In genomic region chr17:36157782-36158181, GRCm38 (mm10) we compare ENCODE assay signal across 9 mouse cellular contexts. TPM values are rescaled to one million over a fixed set of nuclear protein-coding genes. Genes with fewer than 3 reads are reported as not detected.
A peak's percentile ranks its signal among the peaks of the same experiment; 100 is the strongest.
DNase-seq lines count a peak whose midpoint lies in the region; ATAC-seq and TF ChIP-seq lines count a peak whose summit lies in the region.
"Not testable (repeated sequence)": the region's sequence is repeated elsewhere in the genome, so short reads cannot be mapped to it uniquely, and the experiment has no call there.
"Had no signal": no experiment of that assay in that cellular context is flagged by ENCODE, and none has a peak within 500 bp of the region (broad histone marks: within the 10 kb centered on the region; RNA-seq: fewer than 3 reads in every experiment).

No protein-coding gene starts in this region.

- WGBS in forebrain, embryonic 12.5 days = under 1% methylated on average over 36 of the region's 36 CpGs
- WGBS in heart, embryonic 15.5 days = under 1% methylated on average over 36 of the region's 36 CpGs
- WGBS in intestine, postnatal 0 days = under 1% methylated on average over 36 of the region's 36 CpGs
- 1% methylated on average over 36 of the region's 36 CpGs for WGBS in liver, embryonic 11.5 days
- under 1% methylated on average over 36 of the region's 36 CpGs for WGBS in midbrain, embryonic 13.5 days
- under 1% methylated on average over 33 of the region's 36 CpGs for WGBS in stomach, embryonic 14.5 days

- H3K4me1 ChIP-seq in forebrain, embryonic 12.5 days; intestine, postnatal 0 days (replicated peaks; ENCODE audit: control insufficient read depth, insufficient read depth, low read length); liver, embryonic 11.5 days (replicated peaks; ENCODE audit: control insufficient read depth, insufficient read depth, low read length); midbrain, embryonic 13.5 days (replicated peaks); stomach, embryonic 14.5 days (ENCODE audit: control insufficient read depth, insufficient read depth, low read length): not testable (repeated sequence)
- peaks cover 12% of the 10 kb centered on the region for H3K4me1 ChIP-seq in heart, embryonic 15.5 days (replicated peaks)

- H3K9ac ChIP-seq in forebrain, embryonic 12.5 days = 0 out of 2 replicates have a peak overlapping the region, but pooled peaks have one; percentile 33
- not testable (repeated sequence) for H3K9ac ChIP-seq in heart, embryonic 15.5 days; intestine, postnatal 0 days (ENCODE audit: low read depth, low read length); liver, embryonic 11.5 days (ENCODE audit: low read depth, low read length); midbrain, embryonic 13.5 days (replicated peaks); stomach, embryonic 14.5 days (replicated peaks; ENCODE audit: low read depth, low read length)

- not testable (repeated sequence) for H3K27ac ChIP-seq in forebrain, embryonic 12.5 days; heart, embryonic 15.5 days; intestine, postnatal 0 days (ENCODE audit: low read depth, low read length); liver, embryonic 11.5 days (ENCODE audit: low read depth, low read length); midbrain, embryonic 13.5 days; stomach, embryonic 14.5 days (ENCODE audit: low read length)

- ATAC-seq in common myeloid progenitor, adult 5-6 weeks (replicated peaks; ENCODE audit: low read depth, poor library complexity, severe bottlenecking) = peak; percentile 15; the same call in 1 of the 2 replicates
- ATAC-seq in forebrain, embryonic 12.5 days (ENCODE audit: low FRiP score); heart, embryonic 15.5 days (replicated peaks; ENCODE audit: insufficient number of reproducible peaks, insufficient read depth, low FRiP score, low read depth); intestine, postnatal 0 days; liver, embryonic 11.5 days (replicated peaks; ENCODE audit: low FRiP score); stomach, embryonic 14.5 days (ENCODE audit: insufficient number of reproducible peaks, insufficient read depth, low FRiP score, low read depth): not testable (repeated sequence)
- ATAC-seq in midbrain, embryonic 13.5 days = 0 out of 2 replicates have a peak, but pooled peaks have one; percentile 9

- not testable (repeated sequence) for H3K36me3 ChIP-seq in forebrain, embryonic 12.5 days (replicated peaks); heart, embryonic 15.5 days; intestine, postnatal 0 days (ENCODE audit: control insufficient read depth, insufficient read depth); liver, embryonic 11.5 days (ENCODE audit: control insufficient read depth, insufficient read depth, low read length); midbrain, embryonic 13.5 days; stomach, embryonic 14.5 days (ENCODE audit: control insufficient read depth, insufficient read depth, low read length)

- H3K9me3 ChIP-seq in forebrain, embryonic 12.5 days; heart, embryonic 15.5 days (replicated peaks); intestine, postnatal 0 days (ENCODE audit: control insufficient read depth); liver, embryonic 11.5 days (ENCODE audit: control insufficient read depth, low read length); midbrain, embryonic 13.5 days; stomach, embryonic 14.5 days (ENCODE audit: control insufficient read depth, low read depth, low read length): not testable (repeated sequence)

- peaks cover 87% of the 10 kb centered on the region for H3K27me3 ChIP-seq in forebrain, embryonic 12.5 days
- peaks cover 84% of the 10 kb centered on the region for H3K27me3 ChIP-seq in heart, embryonic 15.5 days
- peaks cover 29% of the 10 kb centered on the region for H3K27me3 ChIP-seq in intestine, postnatal 0 days (replicated peaks; ENCODE audit: control insufficient read depth, insufficient read depth, low read length)
- peaks cover 62% of the 10 kb centered on the region for H3K27me3 ChIP-seq in liver, embryonic 11.5 days (replicated peaks; ENCODE audit: control insufficient read depth, insufficient read depth, low read length)
- peaks cover 78% of the 10 kb centered on the region for H3K27me3 ChIP-seq in midbrain, embryonic 13.5 days
- H3K27me3 ChIP-seq in stomach, embryonic 14.5 days (ENCODE audit: control insufficient read depth, insufficient read depth, low read length) = peaks cover 17% of the 10 kb centered on the region; the same call in 1 of the 2 replicates

- DNase-seq in liver, embryonic 11.5 days (ENCODE audit: low spot score) = peak; percentile 36

- H3K4me2 ChIP-seq in forebrain, embryonic 12.5 days = peak overlapping the region; percentile 57
- peak overlapping the region; percentile 64 for H3K4me2 ChIP-seq in heart, embryonic 15.5 days
- H3K4me2 ChIP-seq in intestine, postnatal 0 days (replicated peaks; ENCODE audit: low read depth) = peak overlapping the region; percentile 64
- peak overlapping the region; percentile 43 for H3K4me2 ChIP-seq in liver, embryonic 11.5 days
- H3K4me2 ChIP-seq in midbrain, embryonic 13.5 days (replicated peaks) = peak overlapping the region; percentile 50
- peak overlapping the region; percentile 46 for H3K4me2 ChIP-seq in stomach, embryonic 14.5 days (replicated peaks; ENCODE audit: low read depth, low read length)

- peak; percentile 41 for TF ChIP-seq CTCF in intestine, postnatal 0 days (IDR thresholded peaks at IDR 0.05; ENCODE audit: low read depth)

- H3K4me3 ChIP-seq in forebrain, embryonic 12.5 days (replicated peaks) = peak overlapping the region; percentile 36
- H3K4me3 ChIP-seq in heart, embryonic 15.5 days = peak overlapping the region; percentile 41
- peak overlapping the region; percentile 26 for H3K4me3 ChIP-seq in intestine, postnatal 0 days (ENCODE audit: low read depth, low read length)
- H3K4me3 ChIP-seq in liver, embryonic 11.5 days (ENCODE audit: low read depth, low read length) = peak overlapping the region; percentile 28; the same call in 1 of the 2 replicates
- peak overlapping the region; percentile 27 for H3K4me3 ChIP-seq in midbrain, embryonic 13.5 days (replicated peaks)
- peak overlapping the region; percentile 27 for H3K4me3 ChIP-seq in stomach, embryonic 14.5 days (ENCODE audit: low read depth, low read length)

RNA-seq across cellular contexts. Expression of gene Gm8909, which starts 10.6 kb away (rescaled TPM):
- not detected in 2 replicates for total RNA-seq in common myeloid progenitor, adult 5-6 weeks (2017)
- polyA plus RNA-seq in forebrain, embryonic 12.5 days (2016; fragmentation: Nextera tagmentation; extraction: Ambion mirVana) = not detected in 2 replicates
- polyA plus RNA-seq in heart, embryonic 15.5 days (2015; fragmentation: Nextera tagmentation; extraction: Ambion mirVana) = 0.84 and 1.8 TPM in 2 replicates
- polyA plus RNA-seq in intestine, postnatal 0 days (2015; fragmentation: Nextera tagmentation; extraction: Ambion mirVana) = 28.7 and 31.1 TPM in 2 replicates
- 0.25 and 0.31 TPM in 2 replicates for polyA plus RNA-seq in liver, embryonic 11.5 days (2014; fragmentation: Nextera tagmentation; extraction: Ambion mirVana)
- polyA plus RNA-seq in midbrain, embryonic 13.5 days (2015; fragmentation: Nextera tagmentation; extraction: Ambion mirVana) = not detected in 2 replicates
- 2.0 and 3.0 TPM in 2 replicates for polyA plus RNA-seq in stomach, embryonic 14.5 days (2014; fragmentation: Nextera tagmentation; extraction: Ambion mirVana)
- total RNA-seq: left cerebral cortex, adult 18-20 months had no signal

RNA-seq across cellular contexts. Expression of gene Gm7030, which starts 28.6 kb away (rescaled TPM):
- total RNA-seq in common myeloid progenitor, adult 5-6 weeks (2017) = not detected in 2 replicates
- polyA plus RNA-seq in forebrain, embryonic 12.5 days (2016; fragmentation: Nextera tagmentation; extraction: Ambion mirVana) = not detected in 2 replicates
- polyA plus RNA-seq in heart, embryonic 15.5 days (2015; fragmentation: Nextera tagmentation; extraction: Ambion mirVana) = not detected in 2 replicates
- 0.93 and 1.3 TPM in 2 replicates for polyA plus RNA-seq in intestine, postnatal 0 days (2015; fragmentation: Nextera tagmentation; extraction: Ambion mirVana)
- polyA plus RNA-seq in liver, embryonic 11.5 days (2014; fragmentation: Nextera tagmentation; extraction: Ambion mirVana) = not detected in 2 replicates
- not detected in 2 replicates for polyA plus RNA-seq in midbrain, embryonic 13.5 days (2015; fragmentation: Nextera tagmentation; extraction: Ambion mirVana)
- not detected in 2 replicates for polyA plus RNA-seq in stomach, embryonic 14.5 days (2014; fragmentation: Nextera tagmentation; extraction: Ambion mirVana)
- total RNA-seq: heart, postnatal 10 days; left cerebral cortex, adult 18-20 months had no signal

RNA-seq across cellular contexts. Expression of gene H2-T3, which starts 32.3 kb away (rescaled TPM):
- total RNA-seq in common myeloid progenitor, adult 5-6 weeks (2017) = not detected in 2 replicates
- polyA plus RNA-seq in forebrain, embryonic 12.5 days (2016; fragmentation: Nextera tagmentation; extraction: Ambion mirVana) = not detected in 2 replicates
- polyA plus RNA-seq in heart, embryonic 15.5 days (2015; fragmentation: Nextera tagmentation; extraction: Ambion mirVana) = 0.36 TPM in 1 of 2 replicates, not detected in the other
- 53.3 and 65.3 TPM in 2 replicates for polyA plus RNA-seq in intestine, postnatal 0 days (2015; fragmentation: Nextera tagmentation; extraction: Ambion mirVana)
- polyA plus RNA-seq in liver, embryonic 11.5 days (2014; fragmentation: Nextera tagmentation; extraction: Ambion mirVana) = not detected in 2 replicates
- not detected in 2 replicates for polyA plus RNA-seq in midbrain, embryonic 13.5 days (2015; fragmentation: Nextera tagmentation; extraction: Ambion mirVana)
- polyA plus RNA-seq in stomach, embryonic 14.5 days (2014; fragmentation: Nextera tagmentation; extraction: Ambion mirVana) = not detected in 2 replicates

RNA-seq across cellular contexts. Expression of gene Gm19684, which starts 36.3 kb away (rescaled TPM):
- 0.96 TPM in 1 of 2 replicates, not detected in the other for total RNA-seq in common myeloid progenitor, adult 5-6 weeks (2017)
- polyA plus RNA-seq in forebrain, embryonic 12.5 days (2016; fragmentation: Nextera tagmentation; extraction: Ambion mirVana) = not detected in 2 replicates
- polyA plus RNA-seq in heart, embryonic 15.5 days (2015; fragmentation: Nextera tagmentation; extraction: Ambion mirVana) = not detected in 2 replicates
- 0.17 TPM in 1 of 2 replicates, not detected in the other for polyA plus RNA-seq in intestine, postnatal 0 days (2015; fragmentation: Nextera tagmentation; extraction: Ambion mirVana)
- polyA plus RNA-seq in liver, embryonic 11.5 days (2014; fragmentation: Nextera tagmentation; extraction: Ambion mirVana) = not detected in 2 replicates
- polyA plus RNA-seq in midbrain, embryonic 13.5 days (2015; fragmentation: Nextera tagmentation; extraction: Ambion mirVana) = not detected in 2 replicates
- not detected in 2 replicates for polyA plus RNA-seq in stomach, embryonic 14.5 days (2014; fragmentation: Nextera tagmentation; extraction: Ambion mirVana)
- total RNA-seq: left cerebral cortex, adult 18-20 months had no signal

Comparison
In these comparisons a context has a peak if more than half of its experiments do, and no peak if none do; other contexts are left out.
1. RNA of gene H2-T3, which starts 32.3 kb away (polyA plus RNA-seq): 53.3 to 65.3 TPM in intestine, postnatal 0 days; not detected in stomach, embryonic 14.5 days, not detected in forebrain, embryonic 12.5 days, 0.36 TPM in heart, embryonic 15.5 days, not detected in liver, embryonic 11.5 days and not detected in midbrain, embryonic 13.5 days; every median in the first group is over 10 times any median in the second.
2. Peak in every context shown above with its lines, with median percentiles within 50 percentile points of each other: H3K4me2 ChIP-seq and H3K4me3 ChIP-seq.